Mouse (Mus musculus) E14TG2a.4 (cell line): ENCODE measurements around the gene Glis3.

Experiments
- H3K27me3 ChIP-seq: 2 replicates; pipeline ENCODE4 v1.6.1; 2014; ENCODE audit warnings: low read length, control low read depth; ENCODE audit not compliant: insufficient read depth
- H3K36me3 ChIP-seq: 2 replicates; pipeline ENCODE4 v1.6.1; 2014; ENCODE audit warnings: low read length, control low read depth; ENCODE audit not compliant: insufficient read depth
- H3K4me1 ChIP-seq: replicated peaks from 2 replicates; pipeline ENCODE4 v1.6.1; 2014; ENCODE audit warnings: low read depth, low read length, control low read depth
- H3K4me3 ChIP-seq: replicated peaks from 2 replicates; pipeline ENCODE4 v1.5.1; 2014; ENCODE audit warnings: mild to moderate bottlenecking, low read length
- H3K9me3 ChIP-seq: 2 replicates; pipeline ENCODE4 v1.6.1; 2014; ENCODE audit warnings: low read length, control low read depth
- CTCF ChIP-seq: conservative IDR thresholded peaks from 2 replicates; pipeline ENCODE4 v1.5.1; 2014; ENCODE audit warnings: low read length
- NANOG ChIP-seq: IDR thresholded peaks from 2 replicates; pipeline ENCODE4 v1.6.1; 2014; ENCODE audit warnings: borderline replicate concordance, low read length, mixed read lengths
- POU5F1 ChIP-seq: IDR thresholded peaks from 2 replicates; pipeline ENCODE4 v1.6.1; 2014; ENCODE audit warnings: low read length, borderline replicate concordance

The Glis3 gene

GRCm38 (mm10) chr19:28686398-28686797 is 6.5 kb upstream of the Glis3 start:
- Histone ChIP-seq H3K36me3 (no peaks in the 10 kb centered on the region), H3K27me3 (peaks cover 39% of the 10 kb centered on the region), H3K4me1 (peaks cover 4% of the 10 kb centered on the region; the same call in 1 of the 2 replicates), H3K4me3 (no peak overlapping the region), H3K9me3 (peaks cover 25% of the 10 kb centered on the region)
- TF ChIP-seq NANOG (no peak), POU5F1 (no peak), CTCF (no peak)

GRCm38 (mm10) chr19:28685484-28685883 is 5.6 kb upstream of the Glis3 start:
- no peak overlapping the region for H3K4me3 ChIP-seq
- H3K36me3 ChIP-seq: no peaks in the 10 kb centered on the region
- H3K4me1 ChIP-seq: peaks cover 7% of the 10 kb centered on the region
- TF ChIP-seq CTCF (no peak), NANOG (no peak), POU5F1 (no peak)
- peaks cover 46% of the 10 kb centered on the region for H3K27me3 ChIP-seq
- H3K9me3 ChIP-seq: peaks cover 16% of the 10 kb centered on the region

GRCm38 (mm10) chr19:28684347-28684746 is 4.5 kb upstream of the Glis3 start:
- Histone ChIP-seq H3K36me3 (no peaks in the 10 kb centered on the region), H3K27me3 (peaks cover 56% of the 10 kb centered on the region), H3K4me3 (no peak overlapping the region), H3K4me1 (peaks cover 12% of the 10 kb centered on the region), H3K9me3 (peaks cover 6% of the 10 kb centered on the region; the same call in 1 of the 2 replicates)
- TF ChIP-seq CTCF (no peak), POU5F1 (no peak), NANOG (no peak)

DNA sequence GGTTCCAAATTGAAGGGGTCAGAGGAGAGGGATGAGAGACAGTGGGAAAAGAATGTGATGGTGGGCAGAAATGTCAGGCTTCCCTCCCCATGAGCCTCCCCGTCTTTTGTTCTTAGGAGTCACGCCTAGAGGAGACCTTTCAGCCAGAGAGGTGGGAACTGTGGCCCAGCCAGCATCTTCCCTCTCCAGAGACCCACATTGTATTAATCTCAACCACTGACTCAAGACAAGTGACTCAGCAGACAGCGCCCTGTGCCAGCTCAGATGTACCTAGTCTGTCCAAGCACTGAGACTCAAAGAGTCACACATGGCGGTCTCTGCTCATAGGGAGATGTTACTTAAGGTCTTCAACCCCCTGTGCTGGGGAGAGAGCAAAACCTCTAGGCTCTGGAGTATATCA is 3.5 kb upstream of the Glis3 start:
- H3K36me3 ChIP-seq: no peaks in the 10 kb centered on the region
- H3K9me3 ChIP-seq: no peaks in the 10 kb centered on the region
- peaks cover 66% of the 10 kb centered on the region for H3K27me3 ChIP-seq
- peaks cover 22% of the 10 kb centered on the region for H3K4me1 ChIP-seq
- H3K4me3 ChIP-seq: no peak overlapping the region
- TF ChIP-seq POU5F1: no peak
- no peak for TF ChIP-seq CTCF
- TF ChIP-seq NANOG: no peak

GRCm38 (mm10) chr19:28679291-28679775 is 544 bp downstream of the Glis3 start:
- TF ChIP-seq POU5F1: no peak
- TF ChIP-seq CTCF: no peak
- TF ChIP-seq NANOG: no peak
- peaks cover 53% of the 10 kb centered on the region for H3K27me3 ChIP-seq
- peaks cover 44% of the 10 kb centered on the region for H3K4me1 ChIP-seq
- H3K4me3 ChIP-seq: peak overlapping the region; percentile 82
- H3K36me3 ChIP-seq: no peaks in the 10 kb centered on the region
- no peaks in the 10 kb centered on the region for H3K9me3 ChIP-seq

- H3K4me3 ChIP-seq: peak overlapping the region; percentile 82
- no peaks in the 10 kb centered on the region for H3K9me3 ChIP-seq
- no peaks in the 10 kb centered on the region for H3K36me3 ChIP-seq
- TF ChIP-seq NANOG (no peak), POU5F1 (no peak), CTCF (no peak)
- H3K27me3 ChIP-seq: peaks cover 48% of the 10 kb centered on the region
- H3K4me1 ChIP-seq: peaks cover 44% of the 10 kb centered on the region
Observed at GRCm38 (mm10) chr19:28678646-28679270, 1.1 kb downstream of the Glis3 start.

- peaks cover 42% of the 10 kb centered on the region for H3K27me3 ChIP-seq
- H3K9me3 ChIP-seq: no peaks in the 10 kb centered on the region
- TF ChIP-seq CTCF: no peak
- peaks cover 40% of the 10 kb centered on the region for H3K4me1 ChIP-seq
- H3K4me3 ChIP-seq: peak overlapping the region; percentile 82
- no peaks in the 10 kb centered on the region for H3K36me3 ChIP-seq
Observed at GRCm38 (mm10) chr19:28677728-28678438, 2.0 kb downstream of the Glis3 start.

DNA sequence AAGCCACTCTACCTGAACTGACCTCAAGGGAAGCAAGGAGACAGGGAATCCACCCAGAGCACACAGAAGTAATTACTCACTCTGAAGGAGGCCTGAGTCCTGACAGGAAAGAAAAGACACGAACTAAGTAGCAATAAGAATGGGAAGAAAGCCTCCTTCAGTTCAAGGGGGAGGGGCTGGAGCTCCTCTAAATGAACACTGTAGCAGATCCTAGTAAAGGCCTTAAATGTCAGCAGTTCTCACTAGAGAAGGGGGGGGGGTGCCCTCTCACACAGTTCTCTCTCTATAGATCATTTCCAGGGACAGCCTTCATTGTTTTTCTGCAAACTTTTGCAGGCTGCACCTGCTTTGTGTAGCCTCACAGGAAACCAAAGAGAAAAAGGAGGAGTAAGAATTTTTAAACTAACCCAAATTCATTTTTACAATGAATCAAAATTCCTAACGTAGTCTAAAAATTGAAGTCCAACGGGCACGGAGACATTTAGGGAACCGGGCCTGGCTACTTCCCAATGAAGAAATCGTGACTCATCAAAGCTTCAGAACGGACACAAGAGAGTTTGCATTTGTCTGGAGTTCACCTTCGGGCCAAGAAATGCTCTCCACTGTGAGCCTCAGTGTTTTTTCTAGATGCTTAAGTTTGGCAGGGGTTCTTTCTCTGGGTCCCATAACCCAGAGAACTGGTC is 2.7 kb downstream of the Glis3 start:
- no peak for TF ChIP-seq POU5F1
- TF ChIP-seq NANOG: no peak
- TF ChIP-seq CTCF: no peak
- Histone ChIP-seq H3K4me1 (peaks cover 40% of the 10 kb centered on the region), H3K9me3 (no peaks in the 10 kb centered on the region), H3K4me3 (peak overlapping the region; percentile 82), H3K27me3 (peaks cover 37% of the 10 kb centered on the region), H3K36me3 (no peaks in the 10 kb centered on the region)
